Mouse (Mus musculus) hindbrain, embryonic 11.5 days (tissue): ENCODE measurements around the gene Cfap99. TPM values are rescaled to one million over a fixed set of nuclear protein-coding genes. Genes with fewer than 3 reads are reported as not detected.

Experiments used
- ATAC-seq: fragments of 200-750 bp; cut with Nextera tagmentation; 2 replicates; pipeline ENCODE4 v1.8.0; 2017; ENCODE audit warnings: mild to moderate bottlenecking, moderate TSS enrichment, moderate library complexity; ENCODE audit not compliant: low FRiP score
- DNase-seq: peaks from one replicate; pipeline ENCODE4 v3.0.0-alpha.2; 2015; ENCODE audit warnings: low spot score
- H3K27ac ChIP-seq: fragments of 300-500 bp; sonication (generic); 2 replicates; pipeline ENCODE4 v1.5.1; 2014; ENCODE audit warnings: mild to moderate bottlenecking, low read depth, low read length
- H3K27me3 ChIP-seq: fragments of 300-500 bp; sonication (generic); 2 replicates; pipeline ENCODE4 v1.6.1; 2014; ENCODE audit warnings: mild to moderate bottlenecking, low read length, moderate library complexity, mixed read lengths; ENCODE audit not compliant: control insufficient read depth, insufficient read depth
- H3K36me3 ChIP-seq: fragments of 300-500 bp; sonication (generic); 2 replicates; pipeline ENCODE4 v1.6.1; 2014; ENCODE audit warnings: mild to moderate bottlenecking, low read length, moderate library complexity, mixed read lengths; ENCODE audit not compliant: control insufficient read depth, insufficient read depth
- H3K4me1 ChIP-seq: fragments of 300-500 bp; sonication (generic); replicated peaks from 2 replicates; pipeline ENCODE4 v1.6.1; 2014; ENCODE audit warnings: low read length, mixed read lengths; ENCODE audit not compliant: control insufficient read depth, insufficient read depth
- H3K4me2 ChIP-seq: fragments of 300-500 bp; sonication (generic); replicated peaks from 2 replicates; pipeline ENCODE4 v1.6.1; 2014; ENCODE audit warnings: mild to moderate bottlenecking, low read depth, low read length
- H3K4me3 ChIP-seq: fragments of 300-500 bp; sonication (generic); 2 replicates; pipeline ENCODE4 v1.5.1; 2014; ENCODE audit warnings: low read depth, low read length
- H3K9ac ChIP-seq: fragments of 300-500 bp; sonication (generic); 2 replicates; pipeline ENCODE4 v1.6.1; 2014; ENCODE audit warnings: low read depth, low read length
- H3K9me3 ChIP-seq: fragments of 300-500 bp; sonication (generic); 2 replicates; pipeline ENCODE4 v1.6.1; 2016; ENCODE audit warnings: low read length; ENCODE audit not compliant: control insufficient read depth
- WGBS: fragments of 180-500 bp; shearing (Covaris S2); extraction: QIAGEN DNeasy Blood & Tissue Kit; methylation state at CpG from one replicate; pipeline ENCODE4 v1.1.7; 2014; 5-methylcytosine and 5-hydroxymethylcytosine counted together
- polyA plus RNA-seq: library from polyadenylated mRNA; unstranded; fragments of >200 nt; fragmentation: Nextera tagmentation; extraction: Ambion mirVana; gene quantifications from 2 replicates; pipeline ENCODE4 v1.2.1, GENCODE M21; 2014

The Cfap99 gene
- polyA plus RNA-seq, 1 experiment from 2014 or later: 0.20 TPM

DNA sequence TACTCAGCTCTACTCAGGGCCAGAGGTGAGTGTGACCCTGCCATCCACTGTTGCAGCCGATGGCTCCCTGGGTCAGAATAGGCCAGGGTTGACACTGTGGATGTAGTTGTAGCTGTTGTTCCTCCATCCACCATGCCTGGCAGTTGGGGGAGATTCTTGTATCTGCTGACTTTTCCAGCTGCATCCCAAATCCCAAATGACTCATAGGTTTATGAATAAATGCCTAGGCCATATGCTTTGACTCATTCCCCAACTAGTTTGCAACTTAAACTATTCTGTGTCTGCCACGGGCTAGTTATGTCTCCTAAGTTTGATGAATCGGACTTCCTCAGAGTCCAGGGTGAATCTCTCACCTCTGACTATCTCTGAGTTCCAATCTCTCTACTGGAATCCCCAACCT is 71.9 kb downstream of the Cfap99 start:
- no peaks in the 10 kb centered on the region for H3K36me3 ChIP-seq
- no peaks in the 10 kb centered on the region for H3K9me3 ChIP-seq
- H3K9ac ChIP-seq: no peak overlapping the region
- no peaks in the 10 kb centered on the region for H3K27me3 ChIP-seq
- no peak overlapping the region for H3K4me3 ChIP-seq
- no peak for DNase-seq
- ATAC-seq: no peak
- no peak overlapping the region for H3K4me2 ChIP-seq
- H3K4me1 ChIP-seq: no peaks in the 10 kb centered on the region
- H3K27ac ChIP-seq: no peak overlapping the region
- WGBS: 93% methylated on average over 3 of the region's 3 CpGs

- Histone ChIP-seq H3K9ac (no peak overlapping the region), H3K4me1 (no peaks in the 10 kb centered on the region), H3K4me2 (no peak overlapping the region), H3K36me3 (no peaks in the 10 kb centered on the region), H3K4me3 (no peak overlapping the region), H3K27me3 (no peaks in the 10 kb centered on the region), H3K9me3 (no peaks in the 10 kb centered on the region), H3K27ac (no peak overlapping the region)
- no peak for DNase-seq
- no peak for ATAC-seq
These were observed 74.7 kb downstream of the Cfap99 start for GRCm38 (mm10) chr5:34363115-34363514.

DNA sequence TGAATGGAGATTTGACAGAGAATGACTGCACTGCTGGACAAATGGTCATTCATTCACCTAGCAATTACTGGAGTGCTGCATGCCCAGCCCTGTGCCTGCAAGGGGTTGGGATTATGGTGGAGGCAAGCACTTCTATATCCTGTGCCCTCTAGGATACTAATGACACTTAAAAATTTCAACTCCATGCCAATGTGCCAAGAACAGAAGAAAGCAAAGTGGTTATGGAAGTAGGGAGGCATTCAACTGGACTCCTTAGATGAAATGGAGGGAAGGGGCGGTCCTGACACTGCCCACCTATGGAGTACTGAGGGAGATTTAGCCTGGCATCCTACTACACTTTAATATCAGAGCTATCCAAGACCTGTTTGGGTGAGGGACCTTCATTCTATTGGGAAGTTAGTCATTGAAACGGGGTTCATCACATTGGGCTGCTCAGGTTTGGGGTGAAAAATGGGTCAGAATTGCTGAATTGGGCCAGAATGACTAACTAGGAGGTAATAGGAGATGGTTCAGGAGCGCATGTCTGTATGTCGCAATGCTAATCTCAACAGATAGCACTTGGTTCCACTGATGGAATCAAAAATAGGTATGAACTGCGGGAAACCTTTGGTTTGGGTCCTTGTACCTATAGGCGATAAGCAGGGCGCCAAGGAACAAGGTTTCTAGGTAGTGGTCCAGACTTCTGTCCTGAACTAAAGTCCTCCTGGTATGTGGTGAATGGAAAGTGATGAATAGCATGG is 80.3 kb downstream of the Cfap99 start:
- H3K36me3 ChIP-seq: no peaks in the 10 kb centered on the region
- H3K4me1 ChIP-seq: no peaks in the 10 kb centered on the region
- peak overlapping the region; percentile 93 for H3K4me3 ChIP-seq
- no peaks in the 10 kb centered on the region for H3K27me3 ChIP-seq
- H3K27ac ChIP-seq: peak overlapping the region; percentile 64
- ATAC-seq (no peak), DNase-seq (no peak)
- H3K4me2 ChIP-seq: peak overlapping the region; percentile 45
- peak overlapping the region; percentile 67 for H3K9ac ChIP-seq
- 74% methylated on average over 7 of the region's 7 CpGs for WGBS
- no peaks in the 10 kb centered on the region for H3K9me3 ChIP-seq

- Histone ChIP-seq H3K27ac (peak within 1 kb of the TSS; percentile 78), H3K4me3 (peak within 1 kb of the TSS; percentile 93), H3K4me1 (no peaks in the 10 kb centered on the region), H3K4me2 (peak within 1 kb of the TSS; percentile 72), H3K9ac (peak within 1 kb of the TSS; percentile 92), H3K27me3 (no peaks in the 10 kb centered on the region), H3K9me3 (no peaks in the 10 kb centered on the region), H3K36me3 (no peaks in the 10 kb centered on the region)
- WGBS: under 1% methylated on average over 37 of the region's 64 CpGs
- ATAC-seq (peak; percentile 100), DNase-seq (peak; percentile 98)
These were observed 81.1 kb downstream of the Cfap99 start, which contains the start of gene Fam193a for GRCm38 (mm10) chr5:34369341-34370021. Gene Fam193a (plus strand): TSS chr5:34369933.

DNA sequence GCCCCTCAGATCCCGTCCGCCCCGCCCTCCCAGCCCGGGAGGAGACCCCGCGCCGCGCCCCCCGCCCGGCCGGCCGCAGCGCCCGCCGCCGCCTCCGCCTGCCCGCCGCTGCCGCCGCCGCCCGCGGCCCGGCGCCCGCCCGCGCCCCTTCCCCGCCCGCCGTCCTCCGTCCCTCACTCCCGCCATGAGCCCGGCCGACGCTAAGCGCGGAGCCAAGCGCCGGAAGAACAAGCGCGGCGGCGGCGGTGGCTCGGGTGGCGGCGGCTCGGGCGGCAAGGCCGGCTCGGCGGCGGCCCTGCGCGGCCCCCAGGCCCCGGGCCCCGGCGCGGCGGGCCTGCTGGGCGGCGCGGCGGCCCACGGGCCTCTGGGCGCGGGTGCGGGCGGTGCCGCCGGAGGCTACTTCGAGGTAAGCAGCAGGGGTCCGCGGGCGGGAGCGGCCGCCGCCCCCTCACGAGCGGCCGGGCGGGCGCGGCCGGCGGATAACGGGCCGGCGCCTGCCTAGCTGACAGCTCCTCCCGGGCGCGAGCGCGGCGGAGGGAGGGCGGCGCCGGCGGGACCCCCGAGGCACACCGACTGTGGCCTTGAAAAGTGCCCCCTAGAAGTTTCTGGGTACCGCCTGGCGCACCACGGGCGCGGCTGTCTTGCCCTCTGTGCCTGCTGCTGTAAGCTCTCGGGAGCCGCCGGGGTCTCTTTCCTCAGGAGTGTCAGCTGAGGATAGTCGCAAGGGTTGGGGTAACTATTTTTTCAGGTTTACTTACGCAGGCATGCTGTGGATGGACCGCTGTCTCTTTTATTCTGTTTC is 81.8 kb downstream of the Cfap99 start:
- no peaks in the 10 kb centered on the region for H3K36me3 ChIP-seq
- peak overlapping the region; percentile 92 for H3K9ac ChIP-seq
- no peaks in the 10 kb centered on the region for H3K4me1 ChIP-seq
- no peaks in the 10 kb centered on the region for H3K9me3 ChIP-seq
- no peaks in the 10 kb centered on the region for H3K27me3 ChIP-seq
- under 1% methylated on average over 42 of the region's 114 CpGs for WGBS
- DNase-seq (peak; percentile 57), ATAC-seq (no peak)
- H3K27ac ChIP-seq: peak overlapping the region; percentile 78
- H3K4me2 ChIP-seq: peak overlapping the region; percentile 72
- peak overlapping the region; percentile 93 for H3K4me3 ChIP-seq

DNA sequence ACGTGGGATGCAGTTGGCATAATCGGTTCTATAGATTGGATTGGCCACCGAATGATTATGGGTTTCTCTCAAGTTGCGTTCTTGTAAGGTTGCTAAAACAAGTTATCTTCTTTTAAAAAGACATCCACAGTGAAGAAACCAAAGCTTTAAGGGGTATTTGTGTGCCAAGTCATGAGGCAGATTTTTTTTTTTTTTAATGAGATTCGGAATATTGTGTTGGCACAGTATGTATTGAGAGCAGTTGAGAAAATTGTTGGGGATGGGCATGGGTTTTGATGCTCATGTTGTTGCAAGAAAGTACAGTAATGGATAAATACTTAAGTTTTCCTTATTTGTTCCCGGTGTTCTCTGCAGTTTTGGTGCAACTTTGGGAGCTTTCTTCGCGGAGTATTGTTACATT is 82.4 kb downstream of the Cfap99 start:
- Histone ChIP-seq H3K36me3 (no peaks in the 10 kb centered on the region), H3K9ac (peak overlapping the region; percentile 92), H3K4me3 (peak overlapping the region; percentile 93), H3K9me3 (no peaks in the 10 kb centered on the region), H3K27ac (no peak overlapping the region), H3K27me3 (no peaks in the 10 kb centered on the region), H3K4me2 (peak overlapping the region; percentile 72), H3K4me1 (no peaks in the 10 kb centered on the region)
- DNase-seq (no peak), ATAC-seq (no peak)
- 32% methylated on average over 8 of the region's 8 CpGs for WGBS

GRCm38 (mm10) chr5:34372141-34372540 is 83.7 kb downstream of the Cfap99 start:
- ATAC-seq (no peak), DNase-seq (no peak)
- Histone ChIP-seq H3K27ac (no peak overlapping the region), H3K27me3 (no peaks in the 10 kb centered on the region), H3K4me2 (no peak overlapping the region), H3K9me3 (no peaks in the 10 kb centered on the region), H3K4me3 (no peak overlapping the region), H3K36me3 (no peaks in the 10 kb centered on the region), H3K9ac (no peak overlapping the region), H3K4me1 (no peaks in the 10 kb centered on the region)

DNA sequence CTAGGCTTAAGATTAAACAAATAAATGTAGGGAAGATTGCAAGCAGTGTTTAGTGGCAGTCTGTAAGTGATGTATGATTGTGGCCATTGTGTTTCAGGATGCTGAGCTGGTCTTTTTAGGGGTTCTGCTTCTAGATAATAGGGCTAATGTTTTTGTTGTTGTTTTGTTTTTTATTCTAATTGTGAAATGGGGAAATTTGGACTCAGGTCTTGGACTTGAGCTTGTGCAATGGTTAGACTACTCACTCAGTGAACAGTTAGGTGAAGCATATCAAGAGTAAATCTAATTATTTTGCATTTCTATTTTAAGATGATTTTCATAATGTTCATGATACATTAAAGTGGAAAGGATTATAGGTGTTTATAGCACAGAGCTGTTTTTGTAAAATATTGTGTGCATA is 84.1 kb downstream of the Cfap99 start:
- no peaks in the 10 kb centered on the region for H3K36me3 ChIP-seq
- no peak overlapping the region for H3K27ac ChIP-seq
- H3K4me2 ChIP-seq: no peak overlapping the region
- no peak for DNase-seq
- H3K4me1 ChIP-seq: no peaks in the 10 kb centered on the region
- H3K9me3 ChIP-seq: no peaks in the 10 kb centered on the region
- H3K27me3 ChIP-seq: no peaks in the 10 kb centered on the region
- H3K9ac ChIP-seq: no peak overlapping the region
- ATAC-seq: no peak
- no peak overlapping the region for H3K4me3 ChIP-seq
